Mouse (Mus musculus) myocyte (in vitro differentiated cells): Measurements from ENCODE around the gene Gm45753. TPM values are rescaled to one million over a fixed set of nuclear protein-coding genes. Genes with fewer than 3 reads are reported as not detected.
"Not testable (repeated sequence)": the region's sequence is repeated elsewhere in the genome, so short reads cannot be mapped to it uniquely, and the experiment has no call there.

Experiments
- H3K27me3 ChIP-seq: one replicate; pipeline ENCODE4 v1.6.1; 2011; ENCODE audit not compliant: control insufficient read depth, insufficient read depth, insufficient read length
- H3K36me3 ChIP-seq: one replicate; pipeline ENCODE4 v1.6.1; 2011; ENCODE audit not compliant: control insufficient read depth, insufficient read depth
- H3K4me2 ChIP-seq: one replicate; pipeline ENCODE4 v1.6.1; 2011; ENCODE audit warnings: low read depth, control low read depth
- H3K4me3 ChIP-seq: one replicate; pipeline ENCODE4 v1.5.1; 2011; ENCODE audit warnings: mild to moderate bottlenecking, control low read depth, moderate library complexity
- H3K79me2 ChIP-seq: one replicate; pipeline ENCODE4 v1.6.1; 2011; ENCODE audit not compliant: control insufficient read depth, insufficient read depth
- H3ac ChIP-seq: one replicate; pipeline ENCODE4 v1.6.1; 2011; ENCODE audit not compliant: control insufficient read depth, insufficient read length
- CEBPB ChIP-seq: IDR thresholded peaks from 2 replicates; pipeline ENCODE4 v1.6.1; 2011; ENCODE audit warnings: mild to moderate bottlenecking, moderate library complexity; ENCODE audit not compliant: poor library complexity, insufficient read depth, severe bottlenecking
- E2F4 ChIP-seq: IDR thresholded peaks from one replicate; pipeline ENCODE4 v1.6.1; 2011; ENCODE audit warnings: mild to moderate bottlenecking, control low read depth, moderate library complexity; ENCODE audit not compliant: insufficient read depth
- MAX ChIP-seq: IDR thresholded peaks from one replicate; pipeline ENCODE4 v1.6.1; 2011; ENCODE audit warnings: low read depth, mild to moderate bottlenecking, control low read depth
- MYOD1 ChIP-seq, 3 experiments: IDR thresholded peaks; one replicate each; pipeline ENCODE4 v1.6.1; 2011; ENCODE audit warnings: control low read depth in 2 of 3, low read depth in 2 of 3, mild to moderate bottlenecking in 2 of 3, moderate library complexity in 1 of 3; ENCODE audit not compliant: insufficient read length in 2 of 3, control insufficient read depth in 1 of 3
- MYOG ChIP-seq, 3 experiments: IDR thresholded peaks; one replicate each; pipeline ENCODE4 v1.6.1; 2011; ENCODE audit warnings: control low read depth in 2 of 3, low read depth in 2 of 3, mild to moderate bottlenecking in 2 of 3; ENCODE audit not compliant: insufficient read length in 2 of 3, control insufficient read depth in 1 of 3, insufficient read depth in 1 of 3
- POLR2A ChIP-seq: IDR thresholded peaks from one replicate; pipeline ENCODE4 v1.6.1; 2011; ENCODE audit warnings: low read depth, mild to moderate bottlenecking, control low read depth, moderate library complexity; ENCODE audit not compliant: insufficient read length
- POLR2AphosphoS2 ChIP-seq: IDR thresholded peaks from one replicate; pipeline ENCODE4 v1.6.1; 2011; ENCODE audit warnings: low read depth, control low read depth; ENCODE audit not compliant: insufficient read length
- REST ChIP-seq: IDR thresholded peaks from one replicate; pipeline ENCODE4 v1.6.1; 2011; ENCODE audit warnings: mild to moderate bottlenecking, control low read depth, moderate library complexity; ENCODE audit not compliant: insufficient read depth, insufficient read length
- SRF ChIP-seq: IDR thresholded peaks from one replicate; pipeline ENCODE4 v1.6.1; 2011; ENCODE audit warnings: low read depth; ENCODE audit not compliant: control insufficient read depth, insufficient read length
- TCF12 ChIP-seq: IDR thresholded peaks from one replicate; pipeline ENCODE4 v1.6.1; 2011; ENCODE audit warnings: mild to moderate bottlenecking, control low read depth; ENCODE audit not compliant: poor library complexity, insufficient read depth, severe bottlenecking
- TCF3 ChIP-seq: IDR thresholded peaks from one replicate; pipeline ENCODE4 v1.6.1; 2011; ENCODE audit warnings: low read depth, control low read depth; ENCODE audit not compliant: insufficient read length
- USF1 ChIP-seq: IDR thresholded peaks from one replicate; pipeline ENCODE4 v1.6.1; 2011; ENCODE audit warnings: low read depth, mild to moderate bottlenecking, control low read depth, moderate library complexity
- polyA plus RNA-seq: library from polyadenylated mRNA; unstranded; fragments of >200 nt; fragmentation: generic; extraction: Trizol; gene quantifications from one replicate; pipeline ENCODE4 v1.2.1, GENCODE M21; 2012; ENCODE audit warnings: missing spikeins

Gene Gm45753
- polyA plus RNA-seq, 1 experiment: not detected

DNA sequence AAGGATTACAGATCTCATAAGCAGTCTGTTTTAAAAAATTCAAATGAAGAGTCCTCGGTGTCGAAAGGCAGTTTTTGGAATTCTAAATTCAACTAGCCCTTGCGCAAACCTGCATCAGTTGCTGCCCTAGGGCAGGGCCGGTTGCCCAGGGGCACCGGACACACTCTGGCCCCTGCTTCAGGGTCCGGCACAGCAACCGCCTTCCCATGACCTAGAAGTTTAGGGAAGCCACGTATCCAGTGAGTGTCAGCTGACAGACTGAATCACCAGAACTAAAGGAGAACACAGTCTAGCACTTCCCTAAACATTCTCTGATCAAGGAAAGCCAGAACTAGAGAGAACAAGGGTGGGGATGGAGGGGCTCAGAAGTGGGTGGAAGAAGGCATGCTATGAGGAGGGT is 25.2 kb upstream of the Gm45753 start:
- Histone ChIP-seq H3K4me3 (no peak overlapping the region), H3K27me3 (peaks cover 5% of the 10 kb centered on the region), H3K4me2 (peak overlapping the region; percentile 45), H3K36me3 (no peaks in the 10 kb centered on the region), H3K79me2 (no peaks in the 10 kb centered on the region), H3ac (no peak overlapping the region)
- no peak for TF ChIP-seq MAX
- no peak for TF ChIP-seq MYOG (IDR thresholded peaks at IDR 0.05; ENCODE audit: control insufficient read depth in 1 of 3, insufficient read depth in 1 of 3, insufficient read length in 2 of 3, low read depth in 2 of 3)
- no peak for TF ChIP-seq TCF12
- TF ChIP-seq POLR2AphosphoS2: no peak
- TF ChIP-seq REST: no peak
- no peak for TF ChIP-seq MYOD1 (IDR thresholded peaks at IDR 0.05; ENCODE audit: control insufficient read depth in 1 of 3, insufficient read length in 2 of 3, low read depth in 2 of 3)
- TF ChIP-seq TCF3: no peak
- TF ChIP-seq POLR2A: no peak
- TF ChIP-seq CEBPB: no peak

DNA sequence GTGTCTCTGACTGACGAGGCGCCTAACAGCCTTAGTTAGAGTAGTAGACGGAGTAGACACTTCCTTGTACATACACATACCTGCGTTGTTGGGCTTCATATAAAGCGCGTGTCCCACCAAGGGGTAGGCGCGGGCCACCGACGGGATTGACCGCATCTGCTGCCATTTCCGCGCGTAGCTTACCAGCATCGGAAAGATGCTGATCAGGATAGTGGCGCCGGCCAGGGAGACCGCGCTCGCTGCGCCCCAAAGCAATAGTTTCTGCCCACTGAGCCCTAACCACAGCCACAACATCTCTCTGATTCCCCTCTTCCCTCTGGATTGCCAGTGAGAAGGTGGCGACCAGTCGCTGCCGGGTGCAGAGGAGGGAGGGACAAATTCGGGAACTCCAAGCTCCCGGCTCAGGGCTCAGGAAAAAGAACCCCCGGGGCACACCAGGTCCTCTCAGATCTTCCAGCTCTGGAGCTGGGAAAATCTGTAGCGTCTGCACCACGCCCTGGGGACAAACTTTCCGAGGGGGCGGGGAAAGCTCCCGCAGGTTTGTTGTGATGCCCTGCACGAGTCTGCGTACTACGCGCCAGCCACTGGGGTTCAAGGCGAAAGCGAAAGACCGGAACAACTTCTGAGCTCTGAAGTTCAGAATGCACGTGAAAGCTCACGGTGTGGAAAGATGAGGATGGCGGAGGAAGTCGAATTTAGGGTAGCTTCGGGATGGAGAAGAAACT is 24.6 kb upstream of the Gm45753 start, which contains the start of gene Cyp4v3:
Gene Cyp4v3, minus strand, starts transcription at position 532 of the 725 bp plus-strand sequence.
- H3K27me3 ChIP-seq: peaks cover 5% of the 10 kb centered on the region

GRCm38 (mm10) chr8:45330856-45331255 is 22.6 kb upstream of the Gm45753 start:
- no peak overlapping the region for H3K4me3 ChIP-seq
- H3K36me3 ChIP-seq: no peaks in the 10 kb centered on the region
- H3K27me3 ChIP-seq: peaks cover 5% of the 10 kb centered on the region
- no peak overlapping the region for H3ac ChIP-seq
- H3K4me2 ChIP-seq: no peak overlapping the region
- no peaks in the 10 kb centered on the region for H3K79me2 ChIP-seq
- TF ChIP-seq TCF12 (no peak), E2F4 (no peak), REST (no peak), USF1 (no peak), CEBPB (no peak), TCF3 (no peak), POLR2A (no peak), SRF (no peak)

More for the DNA sequence above, 24.6 kb upstream of the Gm45753 start, which contains the start of gene Cyp4v3:
- peak within 1 kb of the TSS; percentile 45 for H3K4me2 ChIP-seq
- H3ac ChIP-seq: no peak within 1 kb of the TSS
- H3K4me3 ChIP-seq: no peak within 1 kb of the TSS
- no peak for TF ChIP-seq MYOG (IDR thresholded peaks at IDR 0.05; ENCODE audit: control insufficient read depth in 1 of 3, insufficient read depth in 1 of 3, insufficient read length in 2 of 3, low read depth in 2 of 3)
- TF ChIP-seq E2F4: no peak
- TF ChIP-seq USF1: no peak
- no peak for TF ChIP-seq TCF12
- no peak for TF ChIP-seq MYOD1 (IDR thresholded peaks at IDR 0.05; ENCODE audit: control insufficient read depth in 1 of 3, insufficient read length in 2 of 3, low read depth in 2 of 3)
- no peaks in the 10 kb centered on the region for H3K79me2 ChIP-seq
- no peaks in the 10 kb centered on the region for H3K36me3 ChIP-seq

GRCm38 (mm10) chr8:45329206-45329980 is 21.1 kb upstream of the Gm45753 start:
- Histone ChIP-seq H3K79me2 (no peaks in the 10 kb centered on the region), H3K27me3 (peaks cover 5% of the 10 kb centered on the region), H3K4me3 (no peak overlapping the region), H3K36me3 (no peaks in the 10 kb centered on the region), H3K4me2 (no peak overlapping the region), H3ac (no peak overlapping the region)
- no peak for TF ChIP-seq SRF
- no peak for TF ChIP-seq MYOG (IDR thresholded peaks at IDR 0.05; ENCODE audit: control insufficient read depth in 1 of 3, insufficient read depth in 1 of 3, insufficient read length in 2 of 3, low read depth in 2 of 3)
- no peak for TF ChIP-seq CEBPB
- TF ChIP-seq REST: no peak
- TF ChIP-seq TCF3: no peak
- no peak for TF ChIP-seq POLR2AphosphoS2

DNA sequence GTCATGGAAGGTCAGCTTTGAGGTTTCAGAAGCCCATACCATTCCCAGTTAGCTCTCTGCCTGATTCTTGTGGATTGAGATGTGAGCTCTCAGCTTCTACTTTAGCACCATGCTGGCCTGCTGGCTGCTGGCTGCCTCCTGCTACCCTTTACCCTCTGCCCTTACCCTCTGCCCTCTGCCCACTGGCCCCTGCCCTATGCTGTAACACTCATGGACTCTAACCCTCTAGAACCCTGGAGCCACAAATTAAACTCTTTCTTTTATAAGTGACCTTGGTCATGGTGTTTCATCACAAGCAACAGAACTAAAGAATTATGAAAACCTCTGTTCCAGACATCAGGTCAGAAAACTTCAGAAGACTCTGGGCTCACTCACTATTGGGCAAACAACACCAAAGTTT is 18.8 kb upstream of the Gm45753 start:
- H3K79me2 ChIP-seq, H3K36me3 ChIP-seq, H3K27me3 ChIP-seq, H3K4me3 ChIP-seq, H3ac ChIP-seq, H3K4me2 ChIP-seq: not testable (repeated sequence)
